Mouse (Mus musculus): ENCODE measurements at regions not wholly inside any gene's neighbourhood (a gene's known extent, or its start where the extent isn't known, plus 50 kb on each side); places are given as distances from the start of the nearest gene placed in this dataset.
"Not testable (repeated sequence)": the region's sequence is repeated elsewhere in the genome, so short reads cannot be mapped to it uniquely, and the experiment has no call there.

- Histone ChIP-seq H3K27me3 (replicated peaks; ENCODE audit: control insufficient read depth, insufficient read depth, low read length) (no peaks in the 10 kb centered on the region), H3K9me3 (ENCODE audit: control insufficient read depth, low read length) (no peaks in the 10 kb centered on the region), H3K27ac (ENCODE audit: low read depth, low read length) (no peak overlapping the region), H3K4me3 (ENCODE audit: low read depth, low read length) (no peak overlapping the region), H3K4me2 (no peak overlapping the region), H3K4me1 (replicated peaks; ENCODE audit: control insufficient read depth, insufficient read depth, low read length) (no peaks in the 10 kb centered on the region), H3K36me3 (ENCODE audit: control insufficient read depth, insufficient read depth, low read length) (no peaks in the 10 kb centered on the region), H3K9ac (ENCODE audit: low read depth, low read length) (no peak overlapping the region)
- no peak for DNase-seq (ENCODE audit: low spot score)
- ATAC-seq (replicated peaks; ENCODE audit: low FRiP score) = no peak
These were observed 462.9 kb upstream of the Pom121l12 start for GRCm38 (mm10) chr11:14136142-14136541.

GRCm38 (mm10) chr11:14142376-14142775, 456.7 kb upstream of the Pom121l12 start:
- H3K4me1 ChIP-seq (replicated peaks; ENCODE audit: control insufficient read depth, insufficient read depth, low read length); H3K9ac ChIP-seq (ENCODE audit: low read depth, low read length); H3K4me3 ChIP-seq (ENCODE audit: low read depth, low read length); H3K9me3 ChIP-seq (ENCODE audit: control insufficient read depth, low read length); H3K36me3 ChIP-seq (ENCODE audit: control insufficient read depth, insufficient read depth, low read length); DNase-seq (ENCODE audit: low spot score); ATAC-seq (replicated peaks; ENCODE audit: low FRiP score); H3K27me3 ChIP-seq (replicated peaks; ENCODE audit: control insufficient read depth, insufficient read depth, low read length); H3K4me2 ChIP-seq; H3K27ac ChIP-seq (ENCODE audit: low read depth, low read length): not testable (repeated sequence)
- 50% methylated on average over 3 of the region's 3 CpGs for WGBS

DNA sequence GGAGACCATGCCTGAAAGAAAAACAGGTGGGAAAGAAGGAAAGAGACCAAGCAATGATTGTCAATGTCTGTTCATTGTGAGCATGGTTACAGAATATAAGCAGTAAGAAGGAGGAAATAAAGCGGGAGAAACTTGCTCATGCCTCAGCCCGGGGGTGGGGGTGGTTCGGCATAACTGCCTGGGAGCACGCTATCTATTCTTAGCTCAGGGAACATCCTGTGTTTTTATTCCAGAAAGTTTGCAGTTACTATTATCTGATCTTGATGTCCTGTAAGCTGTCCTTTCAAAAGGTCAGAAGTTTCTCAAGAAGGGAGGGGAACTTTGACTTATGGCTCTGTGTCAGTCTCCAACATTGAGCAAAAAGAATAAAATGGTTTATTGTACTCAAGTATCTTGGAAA, 451.4 kb upstream of the Pom121l12 start:
- H3K36me3 ChIP-seq (ENCODE audit: control insufficient read depth, insufficient read depth, low read length) = no peaks in the 10 kb centered on the region
- H3K9ac ChIP-seq (ENCODE audit: low read depth, low read length) = no peak overlapping the region
- DNase-seq (ENCODE audit: low spot score) (no peak), ATAC-seq (replicated peaks; ENCODE audit: low FRiP score) (no peak)
- WGBS = 72% methylated on average over 4 of the region's 4 CpGs
- no peak overlapping the region for H3K27ac ChIP-seq (ENCODE audit: low read depth, low read length)
- H3K4me1 ChIP-seq (replicated peaks; ENCODE audit: control insufficient read depth, insufficient read depth, low read length) = no peaks in the 10 kb centered on the region
- no peak overlapping the region for H3K4me2 ChIP-seq
- no peak overlapping the region for H3K4me3 ChIP-seq (ENCODE audit: low read depth, low read length)
- no peaks in the 10 kb centered on the region for H3K9me3 ChIP-seq (ENCODE audit: control insufficient read depth, low read length)
- no peaks in the 10 kb centered on the region for H3K27me3 ChIP-seq (replicated peaks; ENCODE audit: control insufficient read depth, insufficient read depth, low read length)

DNA sequence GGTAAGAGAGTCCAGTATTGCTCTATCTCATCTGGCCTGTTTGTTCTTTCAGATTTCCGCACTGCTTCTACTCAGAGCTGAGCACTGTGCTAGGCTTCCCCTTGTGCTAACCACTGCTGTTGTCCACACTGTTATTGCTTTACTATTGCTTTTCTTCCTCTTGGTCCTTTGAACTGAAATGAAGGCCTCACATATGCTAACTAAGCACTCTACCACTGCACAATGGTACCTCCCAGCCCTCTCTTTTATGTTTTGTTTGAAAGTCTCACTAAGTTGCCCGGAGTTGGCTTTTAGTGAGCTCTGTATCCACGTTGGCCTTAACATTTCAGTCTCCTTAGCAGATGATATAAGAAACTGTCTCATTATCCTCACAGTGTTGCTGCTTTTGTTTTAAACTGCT, 439.7 kb upstream of the Pom121l12 start:
- DNase-seq (ENCODE audit: low spot score) (no peak), ATAC-seq (replicated peaks; ENCODE audit: low FRiP score) (no peak)

DNA sequence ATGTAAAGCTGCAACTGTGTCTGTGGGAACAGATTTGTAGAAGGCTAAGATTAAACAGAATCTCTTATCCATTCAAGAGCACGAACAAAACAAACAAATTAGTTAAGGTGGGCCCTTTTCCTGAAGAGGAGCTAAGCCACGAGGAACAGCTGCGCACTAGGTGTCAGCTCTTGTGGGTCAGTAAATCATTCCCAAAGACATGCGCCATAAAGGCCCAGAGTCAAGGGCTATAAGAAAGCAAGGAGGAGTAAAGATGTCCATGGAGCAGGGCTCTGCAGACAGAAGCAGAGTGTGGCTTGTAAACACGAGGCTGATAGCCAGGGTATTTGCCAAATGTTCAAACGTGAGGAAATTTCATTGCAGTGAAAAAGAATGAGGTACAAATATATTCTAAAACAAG, 429.6 kb upstream of the Pom121l12 start:
- Histone ChIP-seq H3K4me1 (replicated peaks; ENCODE audit: control insufficient read depth, insufficient read depth, low read length) (no peaks in the 10 kb centered on the region), H3K9ac (ENCODE audit: low read depth, low read length) (no peak overlapping the region), H3K27me3 (replicated peaks; ENCODE audit: control insufficient read depth, insufficient read depth, low read length) (no peaks in the 10 kb centered on the region), H3K4me3 (ENCODE audit: low read depth, low read length) (no peak overlapping the region), H3K9me3 (ENCODE audit: control insufficient read depth, low read length) (no peaks in the 10 kb centered on the region), H3K36me3 (ENCODE audit: control insufficient read depth, insufficient read depth, low read length) (no peaks in the 10 kb centered on the region), H3K4me2 (no peak overlapping the region), H3K27ac (ENCODE audit: low read depth, low read length) (no peak overlapping the region)
- no peak for ATAC-seq (replicated peaks; ENCODE audit: low FRiP score)
- 65% methylated on average over 6 of the region's 6 CpGs for WGBS
- no peak for DNase-seq (ENCODE audit: low spot score)

More for the DNA sequence above, 439.7 kb upstream of the Pom121l12 start:
- Histone ChIP-seq H3K4me3 (ENCODE audit: low read depth, low read length) (no peak overlapping the region), H3K9me3 (ENCODE audit: control insufficient read depth, low read length) (no peaks in the 10 kb centered on the region), H3K27ac (ENCODE audit: low read depth, low read length) (no peak overlapping the region), H3K4me2 (no peak overlapping the region), H3K36me3 (ENCODE audit: control insufficient read depth, insufficient read depth, low read length) (no peaks in the 10 kb centered on the region), H3K9ac (ENCODE audit: low read depth, low read length) (no peak overlapping the region), H3K27me3 (replicated peaks; ENCODE audit: control insufficient read depth, insufficient read depth, low read length) (no peaks in the 10 kb centered on the region), H3K4me1 (replicated peaks; ENCODE audit: control insufficient read depth, insufficient read depth, low read length) (no peaks in the 10 kb centered on the region)
- 80% methylated on average over 3 of the region's 3 CpGs for WGBS

GRCm38 (mm10) chr11:14174594-14174993, 424.5 kb upstream of the Pom121l12 start:
- ATAC-seq (replicated peaks; ENCODE audit: low FRiP score) (no peak), DNase-seq (ENCODE audit: low spot score) (no peak)
- WGBS = 67% methylated on average over 2 of the region's 2 CpGs

DNA sequence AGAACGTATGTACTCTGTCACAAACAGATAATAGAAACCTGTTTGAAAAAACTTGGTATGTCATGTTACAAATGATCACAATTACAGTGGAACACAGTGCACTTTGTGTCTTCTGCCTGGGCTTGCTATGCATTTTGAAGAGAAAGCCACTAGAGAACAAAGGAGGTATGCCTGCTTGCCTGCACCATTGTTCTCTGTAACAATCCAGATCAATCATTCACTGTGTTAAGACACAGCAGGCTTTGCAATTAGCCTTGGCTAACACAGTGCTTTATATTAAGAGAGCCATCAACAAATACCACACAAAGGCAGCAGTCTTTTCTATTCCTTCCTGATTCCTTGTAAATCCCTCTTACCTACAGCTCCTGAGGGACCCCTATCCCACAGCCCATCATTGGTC, 417.1 kb upstream of the Pom121l12 start:
- no peaks in the 10 kb centered on the region for H3K36me3 ChIP-seq (ENCODE audit: control insufficient read depth, insufficient read depth, low read length)
- no peak for ATAC-seq (replicated peaks; ENCODE audit: low FRiP score)
- 61% methylated on average over 1 of the region's 1 CpGs for WGBS

More at GRCm38 (mm10) chr11:14174594-14174993, 424.5 kb upstream of the Pom121l12 start:
- Histone ChIP-seq H3K4me3 (ENCODE audit: low read depth, low read length) (no peak overlapping the region), H3K9ac (ENCODE audit: low read depth, low read length) (no peak overlapping the region), H3K9me3 (ENCODE audit: control insufficient read depth, low read length) (no peaks in the 10 kb centered on the region), H3K4me1 (replicated peaks; ENCODE audit: control insufficient read depth, insufficient read depth, low read length) (no peaks in the 10 kb centered on the region), H3K27ac (ENCODE audit: low read depth, low read length) (no peak overlapping the region), H3K27me3 (replicated peaks; ENCODE audit: control insufficient read depth, insufficient read depth, low read length) (no peaks in the 10 kb centered on the region), H3K36me3 (ENCODE audit: control insufficient read depth, insufficient read depth, low read length) (no peaks in the 10 kb centered on the region), H3K4me2 (no peak overlapping the region)

GRCm38 (mm10) chr11:14182466-14182865, 416.6 kb upstream of the Pom121l12 start:
- WGBS = 36% methylated on average over 3 of the region's 3 CpGs
- Histone ChIP-seq H3K36me3 (ENCODE audit: control insufficient read depth, insufficient read depth, low read length) (no peaks in the 10 kb centered on the region), H3K27ac (ENCODE audit: low read depth, low read length) (no peak overlapping the region), H3K4me2 (no peak overlapping the region), H3K27me3 (replicated peaks; ENCODE audit: control insufficient read depth, insufficient read depth, low read length) (no peaks in the 10 kb centered on the region), H3K4me1 (replicated peaks; ENCODE audit: control insufficient read depth, insufficient read depth, low read length) (no peaks in the 10 kb centered on the region), H3K9me3 (ENCODE audit: control insufficient read depth, low read length) (no peaks in the 10 kb centered on the region), H3K4me3 (ENCODE audit: low read depth, low read length) (no peak overlapping the region), H3K9ac (ENCODE audit: low read depth, low read length) (no peak overlapping the region)
- ATAC-seq (replicated peaks; ENCODE audit: low FRiP score) (no peak), DNase-seq (ENCODE audit: low spot score) (no peak)

More for the DNA sequence above, 417.1 kb upstream of the Pom121l12 start:
- no peaks in the 10 kb centered on the region for H3K9me3 ChIP-seq (ENCODE audit: control insufficient read depth, low read length)
- no peak overlapping the region for H3K4me3 ChIP-seq (ENCODE audit: low read depth, low read length)
- no peaks in the 10 kb centered on the region for H3K27me3 ChIP-seq (replicated peaks; ENCODE audit: control insufficient read depth, insufficient read depth, low read length)
- H3K4me1 ChIP-seq (replicated peaks; ENCODE audit: control insufficient read depth, insufficient read depth, low read length) = no peaks in the 10 kb centered on the region
- no peak overlapping the region for H3K9ac ChIP-seq (ENCODE audit: low read depth, low read length)
- no peak overlapping the region for H3K27ac ChIP-seq (ENCODE audit: low read depth, low read length)
- no peak overlapping the region for H3K4me2 ChIP-seq
- DNase-seq (ENCODE audit: low spot score) = no peak

DNA sequence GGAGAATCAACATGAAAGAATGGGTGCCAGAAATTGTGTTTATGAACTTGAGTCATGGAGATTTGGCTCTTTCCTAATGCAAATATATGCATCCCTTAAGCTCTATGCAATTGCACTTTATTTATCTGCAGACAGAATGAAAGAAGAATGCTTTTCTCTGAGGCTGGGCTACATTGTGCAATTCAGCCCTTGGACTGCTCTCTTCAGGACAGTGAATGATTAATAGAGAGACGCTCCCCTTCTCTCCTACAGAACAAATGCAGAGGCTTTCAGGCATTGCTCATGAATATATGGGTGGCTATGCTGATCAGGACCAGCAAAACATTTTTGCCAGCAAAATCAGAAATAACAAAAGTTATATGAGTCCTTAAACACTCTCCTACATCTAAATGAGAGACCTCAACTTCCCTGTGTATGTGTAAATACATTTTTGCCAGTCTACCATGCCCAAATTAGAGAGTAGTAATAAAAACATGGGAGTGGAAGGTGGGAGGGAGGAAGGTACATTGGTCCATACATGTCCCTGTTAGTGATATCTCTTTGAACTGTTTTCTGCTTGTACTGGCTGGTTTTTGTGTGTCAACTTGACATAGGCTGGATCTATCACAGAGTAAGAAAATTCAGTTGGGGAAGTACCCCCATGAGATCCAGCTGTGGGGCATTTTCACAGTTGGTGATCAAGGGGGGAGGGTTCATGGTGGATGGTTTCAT, 415.7 kb upstream of the Pom121l12 start:
- ATAC-seq (replicated peaks; ENCODE audit: low FRiP score) = peak; percentile 62; the same call in 1 of the 2 replicates

More for the DNA sequence above, 415.7 kb upstream of the Pom121l12 start:
- H3K4me2 ChIP-seq = no peak overlapping the region
- no peak overlapping the region for H3K27ac ChIP-seq (ENCODE audit: low read depth, low read length)
- H3K9ac ChIP-seq (ENCODE audit: low read depth, low read length) = no peak overlapping the region
- no peaks in the 10 kb centered on the region for H3K27me3 ChIP-seq (replicated peaks; ENCODE audit: control insufficient read depth, insufficient read depth, low read length)
- no peaks in the 10 kb centered on the region for H3K36me3 ChIP-seq (ENCODE audit: control insufficient read depth, insufficient read depth, low read length)
- no peak for DNase-seq (ENCODE audit: low spot score)
- H3K4me1 ChIP-seq (replicated peaks; ENCODE audit: control insufficient read depth, insufficient read depth, low read length) = no peaks in the 10 kb centered on the region
- WGBS = 64% methylated on average over 1 of the region's 1 CpGs
- no peak overlapping the region for H3K4me3 ChIP-seq (ENCODE audit: low read depth, low read length)
- no peaks in the 10 kb centered on the region for H3K9me3 ChIP-seq (ENCODE audit: control insufficient read depth, low read length)
